Mouse (Mus musculus) kidney, embryonic 15.5 days (tissue): ENCODE measurements at regions not wholly inside any gene's neighbourhood (a gene's known extent, or its start where the extent isn't known, plus 50 kb on each side); places are given as distances from the start of the nearest gene placed in this dataset.
A peak's percentile ranks its signal among the peaks of the same experiment; 100 is the strongest.

Source experiments
- ATAC-seq: fragments of 200-750 bp; cut with Nextera tagmentation; replicated peaks from 2 replicates; pipeline ENCODE4 v1.8.0; 2017; ENCODE audit warnings: moderate TSS enrichment; ENCODE audit not compliant: low FRiP score
- H3K27ac ChIP-seq: fragments of 300-500 bp; sonication (generic); 2 replicates; pipeline ENCODE4 v1.5.1; 2015; ENCODE audit warnings: mild to moderate bottlenecking, inconsistent platforms
- H3K27me3 ChIP-seq: fragments of 300-500 bp; sonication (generic); 2 replicates; pipeline ENCODE4 v1.6.1; 2015; ENCODE audit warnings: inconsistent platforms
- H3K36me3 ChIP-seq: fragments of 300-500 bp; sonication (generic); 2 replicates; pipeline ENCODE4 v1.6.1; 2015; ENCODE audit warnings: inconsistent platforms
- H3K4me1 ChIP-seq: fragments of 300-500 bp; sonication (generic); 2 replicates; pipeline ENCODE4 v1.6.1; 2015; ENCODE audit warnings: inconsistent platforms
- H3K4me2 ChIP-seq: fragments of 300-500 bp; sonication (generic); 2 replicates; pipeline ENCODE4 v1.6.1; 2015; ENCODE audit warnings: moderate library complexity, mild to moderate bottlenecking, inconsistent platforms
- H3K4me3 ChIP-seq: fragments of 300-500 bp; sonication (generic); replicated peaks from 2 replicates; pipeline ENCODE4 v1.5.1; 2015; ENCODE audit warnings: mild to moderate bottlenecking, inconsistent platforms
- H3K9ac ChIP-seq: fragments of 300-500 bp; sonication (generic); 2 replicates; pipeline ENCODE4 v1.6.1; 2015; ENCODE audit warnings: mild to moderate bottlenecking, inconsistent platforms
- H3K9me3 ChIP-seq: fragments of 300-500 bp; sonication (generic); replicated peaks from 2 replicates; pipeline ENCODE4 v1.6.1; 2016; ENCODE audit warnings: inconsistent platforms
- WGBS: fragments of 180-500 bp; shearing (Covaris S2); methylation state at CpG from one replicate; pipeline ENCODE4 v1.1.7; 2015; ENCODE audit warnings: mixed read lengths; 5-methylcytosine and 5-hydroxymethylcytosine counted together

- WGBS, result 86% methylated on average over 1 of the region's 1 CpGs
- ATAC-seq, result no peak
Measured at GRCm38 (mm10) chr5:61943376-61943775, 134.8 kb downstream of the G6pd2 start.

DNA sequence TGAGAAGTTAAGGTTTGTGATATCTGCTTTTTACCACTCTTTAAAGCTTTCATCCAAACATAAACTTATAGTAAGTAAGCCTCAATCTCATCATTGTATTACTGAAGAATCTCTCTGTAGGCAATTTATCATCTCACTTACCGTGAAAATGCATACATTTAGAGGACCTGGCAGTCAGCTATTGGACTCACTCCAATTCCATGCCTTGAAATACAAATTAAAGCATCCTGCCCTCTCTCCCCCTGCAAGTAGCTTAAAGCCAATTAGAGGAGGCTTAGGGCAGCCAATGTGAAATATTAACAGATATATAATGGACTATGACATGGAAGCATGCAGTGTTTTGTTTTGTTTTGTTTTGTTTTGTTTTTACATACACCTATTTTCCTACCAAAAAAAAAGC is 176.6 kb downstream of the G6pd2 start:
- no peak for ATAC-seq

More at GRCm38 (mm10) chr5:61943376-61943775, 134.8 kb downstream of the G6pd2 start:
- Histone ChIP-seq H3K4me3 (no peak overlapping the region), H3K36me3 (no peaks in the 10 kb centered on the region), H3K9ac (no peak overlapping the region), H3K4me2 (no peak overlapping the region), H3K27ac (no peak overlapping the region), H3K27me3 (no peaks in the 10 kb centered on the region), H3K9me3 (no peaks in the 10 kb centered on the region), H3K4me1 (no peaks in the 10 kb centered on the region)

DNA sequence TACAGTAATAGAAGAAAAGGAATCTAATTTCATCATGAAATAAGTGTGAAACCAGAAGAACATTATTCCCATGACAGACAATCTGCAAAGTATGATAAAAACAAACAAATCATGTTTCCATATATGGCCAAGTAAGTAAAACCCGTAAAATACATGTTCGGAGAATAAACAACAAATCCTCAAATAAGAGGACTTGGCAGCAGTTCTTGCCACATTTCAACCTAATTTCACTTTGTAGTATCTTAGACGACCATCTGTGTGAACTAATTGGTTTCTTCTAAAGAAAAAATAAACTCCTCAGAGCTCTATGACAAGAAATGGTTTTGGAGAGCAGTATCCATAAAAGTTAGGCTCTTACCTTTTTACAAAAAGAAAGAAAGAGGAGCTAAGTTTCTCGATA is 210.9 kb downstream of the G6pd2 start:
- H3K4me2 ChIP-seq, result no peak overlapping the region
- ATAC-seq, result no peak
- no peak overlapping the region for H3K4me3 ChIP-seq
- H3K9me3 ChIP-seq, result no peaks in the 10 kb centered on the region
- no peaks in the 10 kb centered on the region for H3K27me3 ChIP-seq
- no peaks in the 10 kb centered on the region for H3K36me3 ChIP-seq
- no peak overlapping the region for H3K27ac ChIP-seq
- H3K9ac ChIP-seq, result no peak overlapping the region
- 55% methylated on average over 4 of the region's 4 CpGs for WGBS
- no peaks in the 10 kb centered on the region for H3K4me1 ChIP-seq

More for the DNA sequence above, 176.6 kb downstream of the G6pd2 start:
- no peaks in the 10 kb centered on the region for H3K36me3 ChIP-seq
- no peak overlapping the region for H3K4me3 ChIP-seq
- no peak overlapping the region for H3K4me2 ChIP-seq
- WGBS, result 42% methylated on average over 1 of the region's 1 CpGs
- no peak overlapping the region for H3K9ac ChIP-seq
- no peaks in the 10 kb centered on the region for H3K4me1 ChIP-seq
- no peaks in the 10 kb centered on the region for H3K9me3 ChIP-seq
- no peaks in the 10 kb centered on the region for H3K27me3 ChIP-seq
- H3K27ac ChIP-seq, result no peak overlapping the region

DNA sequence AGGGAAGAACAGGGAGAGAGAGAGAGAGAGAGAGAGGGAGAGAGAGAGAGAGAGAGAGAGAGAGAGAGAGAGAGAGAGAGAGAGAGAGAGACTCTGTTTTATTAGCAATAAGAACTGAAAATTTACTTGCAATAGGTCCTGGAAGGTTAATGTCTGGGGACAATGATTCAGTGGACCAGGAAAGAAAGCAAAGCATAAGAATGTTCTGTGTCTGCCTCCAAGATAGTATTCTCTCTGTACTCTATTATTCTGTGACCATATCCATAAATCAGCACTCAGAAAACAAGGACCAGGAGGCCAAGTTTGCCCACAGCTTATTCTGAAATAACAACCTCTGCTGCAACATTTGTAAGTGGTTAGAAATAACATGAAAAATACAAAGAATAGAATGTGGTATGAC is 211.6 kb downstream of the G6pd2 start:
- no peak overlapping the region for H3K4me3 ChIP-seq
- no peaks in the 10 kb centered on the region for H3K27me3 ChIP-seq
- no peak overlapping the region for H3K9ac ChIP-seq
- no peak overlapping the region for H3K27ac ChIP-seq
- no peaks in the 10 kb centered on the region for H3K9me3 ChIP-seq
- ATAC-seq, result peak; percentile 60; the same call in 1 of the 2 replicates
- H3K36me3 ChIP-seq, result no peaks in the 10 kb centered on the region
- H3K4me2 ChIP-seq, result no peak overlapping the region
- H3K4me1 ChIP-seq, result no peaks in the 10 kb centered on the region

GRCm38 (mm10) chr5:62041475-62041874 is 232.9 kb downstream of the G6pd2 start:
- H3K9me3 ChIP-seq, result no peaks in the 10 kb centered on the region
- H3K27me3 ChIP-seq, result no peaks in the 10 kb centered on the region
- ATAC-seq, result no peak
- H3K4me3 ChIP-seq, result no peak overlapping the region
- WGBS, result 75% methylated on average over 2 of the region's 2 CpGs
- no peaks in the 10 kb centered on the region for H3K36me3 ChIP-seq
- no peak overlapping the region for H3K27ac ChIP-seq
- H3K4me2 ChIP-seq, result no peak overlapping the region
- H3K4me1 ChIP-seq, result no peaks in the 10 kb centered on the region
- H3K9ac ChIP-seq, result no peak overlapping the region

DNA sequence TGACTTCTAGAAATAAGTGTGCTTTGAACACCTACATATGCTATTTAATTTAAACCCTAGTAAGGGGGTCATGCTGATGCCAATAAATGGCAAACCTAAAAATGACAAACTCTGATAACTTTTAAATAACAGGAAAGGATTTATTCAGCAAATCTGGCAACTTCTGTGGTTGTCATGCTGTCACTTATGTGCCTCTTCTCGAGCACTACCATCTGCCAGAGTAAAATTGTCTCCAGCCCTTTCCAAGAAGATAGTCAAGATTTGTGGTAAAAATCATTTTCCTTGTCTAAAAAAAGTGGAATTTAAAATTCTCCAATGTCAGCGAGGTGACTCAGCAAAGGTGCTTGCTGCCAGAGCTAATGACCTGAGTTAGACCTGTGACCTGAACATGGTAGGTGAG is 235.1 kb downstream of the G6pd2 start:
- ATAC-seq, result no peak
- WGBS, result 72% methylated on average over 2 of the region's 2 CpGs
- H3K4me3 ChIP-seq, result no peak overlapping the region
- H3K4me2 ChIP-seq, result no peak overlapping the region
- H3K9me3 ChIP-seq, result no peaks in the 10 kb centered on the region
- H3K27ac ChIP-seq, result no peak overlapping the region
- no peaks in the 10 kb centered on the region for H3K36me3 ChIP-seq
- H3K27me3 ChIP-seq, result no peaks in the 10 kb centered on the region
- no peak overlapping the region for H3K9ac ChIP-seq
- no peaks in the 10 kb centered on the region for H3K4me1 ChIP-seq

GRCm38 (mm10) chr5:62078998-62079397 is 270.4 kb downstream of the G6pd2 start:
- H3K4me1 ChIP-seq, result no peaks in the 10 kb centered on the region
- no peak overlapping the region for H3K27ac ChIP-seq
- no peak overlapping the region for H3K4me2 ChIP-seq
- H3K9ac ChIP-seq, result no peak overlapping the region
- H3K9me3 ChIP-seq, result no peaks in the 10 kb centered on the region
- no peak for ATAC-seq
- no peaks in the 10 kb centered on the region for H3K27me3 ChIP-seq
- H3K4me3 ChIP-seq, result no peak overlapping the region
- H3K36me3 ChIP-seq, result no peaks in the 10 kb centered on the region

GRCm38 (mm10) chr5:62089538-62089937 is 280.9 kb downstream of the G6pd2 start:
- Histone ChIP-seq H3K4me1 (no peaks in the 10 kb centered on the region), H3K9ac (no peak overlapping the region), H3K27me3 (no peaks in the 10 kb centered on the region), H3K4me2 (no peak overlapping the region), H3K9me3 (no peaks in the 10 kb centered on the region), H3K27ac (no peak overlapping the region), H3K4me3 (no peak overlapping the region), H3K36me3 (no peaks in the 10 kb centered on the region)
- WGBS, result 93% methylated on average over 1 of the region's 1 CpGs
- no peak for ATAC-seq

DNA sequence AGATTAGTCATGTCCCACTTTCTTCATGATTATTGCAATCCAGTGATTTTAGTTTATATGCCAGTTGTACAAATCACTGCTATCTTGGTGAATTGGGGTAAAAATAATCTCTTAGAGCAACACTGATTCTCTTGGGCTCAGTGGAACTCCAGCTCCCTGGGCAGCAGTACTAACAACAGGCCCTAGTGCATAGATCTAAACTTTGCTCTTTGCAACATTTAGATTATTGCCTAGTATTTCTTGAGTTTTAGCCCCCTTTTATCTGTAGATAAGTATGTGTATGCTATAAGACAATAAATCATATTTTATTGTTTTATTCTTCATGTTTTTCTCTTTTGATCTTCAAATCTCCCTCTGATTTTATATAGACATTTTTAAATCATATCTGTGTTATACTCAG is 287.4 kb downstream of the G6pd2 start:
- ATAC-seq, result no peak
- H3K27ac ChIP-seq, result no peak overlapping the region
- no peak overlapping the region for H3K4me3 ChIP-seq
- H3K4me2 ChIP-seq, result no peak overlapping the region
- no peaks in the 10 kb centered on the region for H3K27me3 ChIP-seq
- no peaks in the 10 kb centered on the region for H3K4me1 ChIP-seq
- no peak overlapping the region for H3K9ac ChIP-seq
- no peaks in the 10 kb centered on the region for H3K9me3 ChIP-seq
- no peaks in the 10 kb centered on the region for H3K36me3 ChIP-seq

GRCm38 (mm10) chr5:62113226-62113625 is 304.6 kb downstream of the G6pd2 start:
- WGBS, result 77% methylated on average over 1 of the region's 1 CpGs
- no peak overlapping the region for H3K27ac ChIP-seq

DNA sequence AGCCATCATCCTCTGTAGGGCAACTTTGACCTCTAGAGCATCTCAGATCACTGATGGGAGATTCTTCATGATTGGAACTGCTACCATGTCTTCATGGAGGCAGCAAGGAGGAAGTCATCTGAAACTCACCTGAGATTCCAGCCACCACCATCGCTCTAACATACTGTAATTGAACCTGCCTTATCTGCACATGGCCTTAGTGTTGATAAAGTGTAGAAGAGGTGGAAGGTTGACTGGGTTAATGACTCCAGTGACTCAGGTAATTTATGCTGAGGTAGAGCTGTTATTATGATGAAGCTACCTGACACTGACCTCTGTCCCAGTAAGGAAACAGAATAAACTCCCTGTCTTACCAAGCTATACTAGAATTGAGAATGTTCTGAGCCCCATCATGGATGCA is 305.0 kb downstream of the G6pd2 start:
- H3K9ac ChIP-seq, result no peak overlapping the region
- ATAC-seq, result no peak
- 81% methylated on average over 1 of the region's 1 CpGs for WGBS

More at GRCm38 (mm10) chr5:62113226-62113625, 304.6 kb downstream of the G6pd2 start:
- Histone ChIP-seq H3K9ac (no peak overlapping the region), H3K4me1 (no peaks in the 10 kb centered on the region), H3K4me3 (no peak overlapping the region), H3K36me3 (no peaks in the 10 kb centered on the region), H3K9me3 (no peaks in the 10 kb centered on the region), H3K27me3 (no peaks in the 10 kb centered on the region), H3K4me2 (no peak overlapping the region)
- no peak for ATAC-seq

DNA sequence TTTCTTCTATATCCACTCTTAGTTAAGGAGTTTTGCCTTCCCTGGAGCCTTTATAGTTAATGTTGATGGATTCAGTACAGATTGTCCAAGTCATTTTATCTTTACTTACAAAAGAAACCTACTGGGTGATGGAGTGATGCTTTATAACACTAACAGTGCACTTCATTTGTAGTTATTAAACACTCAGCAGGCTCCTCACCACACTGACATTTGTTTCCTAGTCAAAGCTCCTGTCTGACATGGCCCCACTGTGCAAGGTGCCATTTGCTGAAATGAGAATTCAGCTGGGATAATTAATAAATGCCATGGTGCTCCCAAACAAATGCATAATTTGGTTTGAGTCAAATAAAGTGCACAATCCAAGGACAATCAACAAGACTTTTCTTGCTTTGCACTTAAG is 336.6 kb downstream of the G6pd2 start:
- no peak overlapping the region for H3K4me2 ChIP-seq
- H3K27ac ChIP-seq, result no peak overlapping the region
- no peaks in the 10 kb centered on the region for H3K9me3 ChIP-seq
- no peak for ATAC-seq
- H3K4me3 ChIP-seq, result no peak overlapping the region
- no peaks in the 10 kb centered on the region for H3K4me1 ChIP-seq
- H3K9ac ChIP-seq, result no peak overlapping the region
- H3K36me3 ChIP-seq, result no peaks in the 10 kb centered on the region
- H3K27me3 ChIP-seq, result no peaks in the 10 kb centered on the region

More for the DNA sequence above, 305.0 kb downstream of the G6pd2 start:
- H3K27ac ChIP-seq, result no peak overlapping the region
- H3K27me3 ChIP-seq, result no peaks in the 10 kb centered on the region
- H3K9me3 ChIP-seq, result no peaks in the 10 kb centered on the region
- no peak overlapping the region for H3K4me3 ChIP-seq
- H3K4me2 ChIP-seq, result no peak overlapping the region
- no peaks in the 10 kb centered on the region for H3K4me1 ChIP-seq
- no peaks in the 10 kb centered on the region for H3K36me3 ChIP-seq

GRCm38 (mm10) chr5:62147399-62147798 is 338.8 kb downstream of the G6pd2 start:
- no peak overlapping the region for H3K4me2 ChIP-seq
- no peak overlapping the region for H3K27ac ChIP-seq
- H3K36me3 ChIP-seq, result no peaks in the 10 kb centered on the region
- no peaks in the 10 kb centered on the region for H3K27me3 ChIP-seq
- no peak overlapping the region for H3K4me3 ChIP-seq
- H3K4me1 ChIP-seq, result no peaks in the 10 kb centered on the region
- no peak overlapping the region for H3K9ac ChIP-seq
- no peaks in the 10 kb centered on the region for H3K9me3 ChIP-seq
- ATAC-seq, result no peak
